Mouse (Mus musculus) gastrocnemius, postnatal 25 days (tissue): ENCODE data around the gene Tanc1. TPM values are rescaled to one million over a fixed set of nuclear protein-coding genes. Genes with fewer than 3 reads are reported as not detected.
"Not testable (repeated sequence)": the region's sequence is repeated elsewhere in the genome, so short reads cannot be mapped to it uniquely, and the experiment has no call there.

Experiments
- DNase-seq: peaks from one replicate; pipeline ENCODE4 v3.0.0; 2022
- long read RNA-seq, 2 experiments: library from polyadenylated mRNA; stranded (forward); transcript quantifications; one replicate each; pipeline ENCODE4 v2.0.0; 2021
- total RNA-seq, 2 experiments: library from RNA; stranded (reverse); gene quantifications; 1 replicate in 1 of 2; 2 replicates in 1 of 2; pipeline ENCODE4 v1.2.3; 2021

Gene Tanc1
- total RNA-seq = 1 to 10 TPM; 6.2 to 7.9 TPM
- long read RNA-seq, experiment 1, partial matches to known transcripts = 0 of 1 reads
- long read RNA-seq, experiment 1, other reads (novel, unspliced or antisense) = 1 of 1 reads
- long read RNA-seq, experiment 2, full-length matches to known transcripts = 1 of 2 reads
- long read RNA-seq, experiment 2, partial matches to known transcripts = 0 of 2 reads
- long read RNA-seq, experiment 2, other reads (novel, unspliced or antisense) = 1 of 2 reads

DNA sequence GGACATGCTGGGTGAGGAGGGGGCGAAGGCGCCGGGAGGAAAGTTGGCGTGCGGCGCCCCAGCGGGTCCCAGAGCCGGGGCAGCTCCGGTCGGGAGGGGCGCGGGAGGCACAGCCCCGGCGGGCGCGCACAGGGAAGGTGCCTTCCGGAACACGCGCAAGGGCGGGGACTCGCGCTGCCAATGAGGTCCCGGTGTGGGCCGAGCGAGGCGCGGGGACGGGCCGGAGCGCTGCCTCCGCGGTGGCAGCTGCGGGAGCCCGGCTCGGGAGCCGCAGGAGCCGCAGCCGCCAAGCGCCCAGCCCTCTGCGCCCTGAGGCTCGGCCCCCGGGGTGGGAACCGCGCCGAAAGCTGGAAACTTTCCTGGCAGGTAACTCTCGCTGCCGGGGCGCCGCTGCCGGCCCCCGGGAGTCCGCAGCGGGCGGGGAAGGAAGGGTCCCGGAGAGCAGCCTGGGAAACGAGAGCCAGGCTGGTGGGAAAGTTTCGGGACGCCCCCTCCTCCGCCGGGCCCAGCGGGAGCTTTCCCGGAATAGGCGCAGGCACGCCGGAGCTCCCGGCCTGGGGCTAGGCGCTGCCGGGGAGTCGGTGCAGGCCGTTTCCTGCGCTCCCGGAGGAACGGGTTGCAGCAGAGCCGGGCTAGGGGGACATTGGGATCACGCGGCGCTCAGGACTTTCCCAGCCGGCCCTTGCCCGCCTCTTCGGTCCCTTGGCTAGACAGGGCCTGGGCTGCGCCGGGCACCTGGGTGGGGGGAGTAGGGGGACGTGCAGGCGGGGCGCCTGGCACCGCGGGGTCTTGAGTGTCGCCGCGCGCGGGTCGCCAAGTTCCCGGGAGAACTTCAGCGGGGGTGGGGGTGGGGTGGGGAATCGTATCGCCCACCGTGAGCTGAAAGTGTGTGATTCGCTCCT lies at the start of gene Tanc1:
Gene Tanc1 (plus strand): TSS at position 212 of the 902 bp plus-strand sequence.
- peak; percentile 86 for DNase-seq

DNA sequence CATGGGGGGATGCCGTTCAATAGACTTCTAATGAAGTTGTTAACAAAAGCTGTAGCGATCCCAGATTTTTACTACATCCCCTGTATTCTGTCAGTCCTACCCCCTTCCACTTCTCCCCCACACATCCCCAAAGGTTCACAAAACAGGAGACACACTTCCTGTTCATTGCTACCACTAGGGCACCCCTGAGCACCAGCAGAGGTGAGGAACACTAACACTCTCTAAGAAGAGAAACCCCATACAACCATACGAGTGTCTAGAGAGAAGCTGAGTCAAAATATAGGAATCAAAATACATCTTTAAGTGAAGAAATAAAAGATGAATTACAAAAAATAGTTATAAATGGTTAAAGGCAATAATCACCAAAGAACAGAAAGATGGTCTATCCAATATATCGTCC lies 49.6 kb upstream of the Tanc1 start:
- no peak for DNase-seq

DNA sequence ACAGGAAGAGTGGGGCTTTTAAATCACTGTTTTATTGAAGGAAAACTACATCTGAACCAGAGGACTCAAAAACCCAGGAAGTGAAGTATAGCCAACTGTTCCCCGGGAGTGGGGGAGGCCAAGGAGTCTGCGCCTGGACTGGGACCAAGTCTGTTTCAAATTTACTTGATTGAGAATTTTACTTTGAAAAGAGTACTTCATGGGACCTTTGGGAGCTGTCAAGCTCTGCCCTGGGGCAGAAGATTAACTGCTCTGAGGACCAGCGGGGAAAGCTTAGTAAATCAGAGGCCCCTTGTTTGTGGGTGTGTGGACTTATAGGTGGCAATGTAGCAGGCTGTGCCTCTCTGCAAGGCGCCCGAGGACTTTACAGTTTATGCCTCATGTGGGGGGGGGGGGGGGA lies 49.1 kb upstream of the Tanc1 start:
- DNase-seq = no peak

DNA sequence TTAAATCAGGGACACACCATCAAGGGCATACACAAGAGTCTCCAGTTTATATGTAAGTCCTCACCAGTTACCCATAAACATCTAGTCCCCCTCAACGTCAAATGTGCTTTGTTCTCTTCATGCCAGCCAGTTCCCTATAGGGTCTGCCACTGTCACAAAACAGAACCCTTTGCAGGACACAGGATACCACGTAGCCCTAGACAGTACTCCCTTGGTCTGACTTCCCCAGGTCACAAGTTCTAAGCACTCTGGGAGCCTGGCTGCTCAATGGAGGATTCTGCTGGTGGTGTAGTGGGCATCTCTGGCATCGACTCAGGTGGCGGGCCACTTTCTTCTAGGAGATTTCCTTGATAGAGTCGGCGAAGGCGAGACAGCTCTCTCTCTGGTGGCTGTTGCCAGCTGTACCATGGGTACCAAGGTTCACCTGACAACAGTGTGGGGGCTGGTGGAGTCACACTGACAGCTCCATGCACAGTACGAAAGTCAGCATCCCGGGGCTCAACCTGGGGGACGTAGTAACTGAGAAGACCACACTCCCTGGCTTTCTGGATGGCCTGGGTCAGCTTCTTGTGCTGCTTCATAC lies 47.7 kb upstream of the Tanc1 start:
- DNase-seq = not testable (repeated sequence)

DNA sequence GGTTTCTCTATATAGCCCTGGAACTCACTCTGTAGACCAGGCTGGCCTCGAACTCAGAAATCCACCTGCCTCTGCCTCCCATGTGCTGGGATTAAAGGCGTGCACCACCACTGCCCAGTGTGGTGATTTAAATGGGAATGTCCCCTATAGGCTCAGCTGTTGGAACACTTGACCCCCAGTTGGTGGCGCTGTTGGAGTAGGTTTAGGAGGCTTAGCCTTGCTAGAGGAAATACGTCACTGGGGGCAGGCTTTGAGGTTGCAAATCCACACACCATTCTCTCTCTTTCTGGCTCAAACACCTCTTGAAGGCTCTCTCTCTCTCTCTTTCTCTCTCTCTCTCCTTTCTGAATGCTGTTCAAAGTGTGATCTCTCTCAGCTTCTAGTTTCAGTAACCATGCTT lies 46.9 kb upstream of the Tanc1 start:
- no peak for DNase-seq

DNA sequence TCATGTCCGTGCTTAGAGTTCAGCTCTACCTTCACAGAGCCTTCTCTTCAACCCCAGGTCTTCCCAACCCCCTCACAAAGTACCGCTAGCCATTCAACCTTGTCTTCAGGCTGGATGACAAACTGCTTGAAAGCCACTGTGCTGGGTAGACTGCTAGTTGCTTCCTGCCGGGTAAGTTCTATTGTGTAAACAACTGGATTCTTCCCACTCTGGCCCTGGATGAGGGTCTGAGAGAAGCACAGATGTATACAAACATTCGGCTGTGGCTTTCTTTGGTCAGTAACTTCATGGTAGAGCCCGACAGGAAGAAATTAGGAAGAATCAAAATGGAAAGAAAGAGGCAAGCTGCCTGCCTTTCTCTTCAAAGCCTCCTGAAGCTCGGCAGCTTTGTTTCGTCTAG lies 30.9 kb upstream of the Tanc1 start:
- DNase-seq = no peak

DNA sequence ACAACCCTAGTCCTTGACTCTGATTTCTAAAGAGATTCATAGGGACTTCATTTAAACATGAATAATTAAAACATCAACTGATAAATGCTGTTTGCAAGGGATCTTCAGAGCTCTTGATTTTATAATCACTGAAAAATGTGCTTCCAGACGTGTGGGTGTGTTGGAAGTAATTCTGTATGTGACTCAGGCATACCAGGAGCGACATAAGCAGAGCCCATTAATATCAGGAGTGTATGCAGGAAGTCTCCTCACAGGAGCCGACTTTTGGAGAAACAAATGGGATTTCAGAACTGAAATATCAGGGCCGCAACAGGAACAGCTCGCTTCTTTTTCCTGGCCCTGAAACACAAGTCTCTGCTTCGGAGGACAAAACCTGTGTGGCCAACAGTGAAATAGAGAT lies 27.9 kb upstream of the Tanc1 start:
- no peak for DNase-seq

DNA sequence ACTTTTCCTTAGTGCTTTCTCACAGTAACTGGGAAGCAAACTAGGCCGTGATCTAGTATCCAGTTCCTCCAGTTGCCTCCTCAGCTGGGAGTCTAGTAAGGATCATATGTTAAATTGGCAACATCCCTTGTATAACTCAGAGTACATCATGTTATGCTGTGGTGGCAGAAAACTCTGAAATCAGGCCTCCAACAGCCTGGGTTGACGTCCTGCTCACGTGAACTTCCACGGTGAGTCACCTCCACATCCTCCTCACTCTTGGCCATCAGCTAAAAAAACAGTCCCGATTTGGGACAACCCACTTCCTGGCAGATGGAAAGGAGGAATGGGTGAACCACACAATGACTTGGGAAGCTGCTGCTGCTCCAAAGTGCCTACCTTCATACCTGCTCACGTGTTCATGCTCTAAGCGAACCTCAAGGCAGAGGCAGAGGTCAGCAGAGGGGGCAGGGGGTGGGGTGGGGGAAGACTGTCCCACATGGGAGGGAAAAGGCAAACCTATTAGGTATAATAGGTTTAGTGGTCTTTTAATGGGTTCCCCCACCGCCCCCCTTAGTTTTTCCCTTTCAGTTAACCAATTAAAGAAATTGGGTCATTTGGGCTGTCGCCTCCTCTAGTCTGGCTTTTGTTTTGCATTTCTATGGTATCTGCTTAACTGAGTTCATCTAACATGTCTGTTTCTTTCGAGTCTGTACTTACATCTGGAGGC lies 24.3 kb upstream of the Tanc1 start:
- DNase-seq = no peak

DNA sequence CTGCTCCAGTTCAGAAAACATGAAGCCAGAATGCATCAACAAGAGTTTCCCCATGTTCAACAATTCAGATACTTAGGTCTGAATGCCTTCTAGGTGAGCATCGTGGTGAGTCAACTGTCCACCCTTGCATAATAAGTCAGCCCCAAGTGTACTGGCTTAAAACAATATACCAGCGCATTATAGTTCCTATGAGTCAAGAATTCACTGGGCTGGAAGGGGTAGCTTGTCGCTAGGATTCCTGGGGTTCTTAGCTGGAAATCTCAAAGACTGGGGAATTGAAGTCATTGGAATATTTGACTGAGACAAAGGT lies 23.8 kb upstream of the Tanc1 start:
- DNase-seq = no peak

DNA sequence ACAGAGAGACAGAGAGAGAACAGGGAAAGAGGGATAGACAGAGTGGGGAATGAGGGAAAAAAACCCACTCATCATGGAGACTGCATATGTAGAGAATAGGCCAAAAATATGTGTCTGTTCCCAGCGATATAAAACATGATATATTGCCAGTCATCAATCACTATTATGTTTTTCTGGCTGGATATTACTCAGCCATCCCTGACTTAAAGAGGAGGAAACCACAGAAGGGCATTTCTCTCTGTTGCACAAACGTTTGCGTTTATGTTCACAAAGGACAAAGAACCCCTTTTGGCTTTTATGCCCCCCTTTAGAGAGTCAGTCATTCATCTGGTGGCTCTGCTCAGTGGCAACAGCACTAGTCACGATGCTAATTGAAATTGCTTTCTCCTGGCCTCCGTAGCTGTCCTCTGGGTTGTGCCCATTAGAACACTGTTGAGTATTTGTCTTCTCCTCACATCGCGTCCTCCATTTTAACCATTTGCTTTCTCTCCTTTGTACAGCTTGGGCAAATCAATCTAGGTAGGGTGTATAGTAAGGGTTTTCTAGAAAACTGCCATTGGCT lies 18.4 kb upstream of the Tanc1 start:
- DNase-seq = no peak

DNA sequence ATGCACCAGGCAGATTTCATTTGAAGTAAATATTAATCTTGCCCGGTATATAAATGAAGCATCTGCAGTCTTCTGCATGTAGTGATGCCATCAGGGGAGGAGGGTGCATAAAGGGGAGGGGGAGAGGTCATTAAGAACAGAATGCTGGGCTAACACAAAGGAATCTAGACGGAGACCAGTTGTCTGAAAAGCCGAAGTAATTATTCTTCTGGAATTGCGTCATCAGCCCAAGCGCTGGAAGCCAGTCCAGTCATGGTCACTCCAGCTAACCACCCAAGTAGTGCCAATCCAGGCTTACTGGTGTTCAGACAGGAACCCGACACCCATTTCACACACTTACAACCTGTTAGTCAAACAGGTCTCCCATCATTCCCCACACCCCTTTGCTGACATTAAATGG lies 17.7 kb upstream of the Tanc1 start:
- no peak for DNase-seq

DNA sequence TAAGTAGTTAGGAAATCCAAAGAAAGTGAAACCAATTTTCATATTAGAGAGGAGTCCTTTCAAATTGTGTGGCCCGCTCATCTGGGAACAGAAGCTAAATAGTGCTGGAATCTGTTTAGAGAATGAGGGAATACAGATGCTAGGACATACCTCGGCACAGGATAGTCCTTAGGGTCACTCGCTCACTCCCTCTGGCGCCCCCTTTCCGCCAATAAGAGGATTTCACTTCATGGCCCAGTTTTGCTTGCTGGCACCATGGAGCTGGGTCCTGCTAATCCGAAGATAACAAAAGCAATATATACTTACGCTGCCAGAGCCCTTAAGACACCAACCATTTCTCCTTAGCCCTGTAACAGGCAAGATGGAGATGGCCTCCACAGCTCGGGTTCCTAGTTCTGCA lies 15.3 kb upstream of the Tanc1 start:
- no peak for DNase-seq

DNA sequence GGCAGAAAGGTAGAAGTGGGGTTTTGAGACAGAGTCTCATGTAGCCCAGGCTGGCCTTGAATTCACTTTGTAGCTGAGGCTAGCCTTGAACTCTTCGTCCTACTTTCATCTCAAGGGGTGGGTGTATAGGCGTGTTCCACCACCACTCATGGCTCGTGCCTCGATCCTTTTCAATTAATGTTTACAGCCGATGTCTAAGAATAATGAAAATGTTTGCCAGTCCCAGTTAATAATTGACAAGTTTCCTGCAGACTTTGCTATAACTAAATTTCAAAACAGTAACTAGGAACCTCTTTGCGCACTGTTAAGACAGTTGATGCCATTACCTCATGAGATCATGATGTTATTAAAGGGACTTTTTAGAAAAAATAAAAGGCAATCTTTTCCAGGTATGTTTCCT lies 13.6 kb upstream of the Tanc1 start:
- no peak for DNase-seq

DNA sequence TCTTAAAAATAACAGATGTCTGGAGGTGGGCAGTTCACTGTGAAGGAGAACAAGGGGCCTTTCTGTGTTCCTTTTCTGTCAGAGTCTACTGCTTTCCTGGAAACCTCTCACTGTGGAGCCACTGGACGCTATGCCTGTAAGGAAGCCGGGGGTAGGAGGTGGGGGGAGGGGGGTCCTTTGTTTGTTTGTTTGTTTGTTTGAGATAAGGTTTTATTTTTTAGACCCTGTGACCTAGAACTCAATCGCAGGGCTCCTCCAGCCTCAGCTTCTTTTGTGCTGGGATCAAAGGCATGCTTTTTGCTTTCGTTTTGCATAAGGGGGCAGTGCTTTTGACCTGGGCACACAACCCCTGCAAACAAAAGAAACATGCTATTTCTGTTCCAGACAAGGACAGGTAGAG lies 12.9 kb upstream of the Tanc1 start:
- DNase-seq = no peak

DNA sequence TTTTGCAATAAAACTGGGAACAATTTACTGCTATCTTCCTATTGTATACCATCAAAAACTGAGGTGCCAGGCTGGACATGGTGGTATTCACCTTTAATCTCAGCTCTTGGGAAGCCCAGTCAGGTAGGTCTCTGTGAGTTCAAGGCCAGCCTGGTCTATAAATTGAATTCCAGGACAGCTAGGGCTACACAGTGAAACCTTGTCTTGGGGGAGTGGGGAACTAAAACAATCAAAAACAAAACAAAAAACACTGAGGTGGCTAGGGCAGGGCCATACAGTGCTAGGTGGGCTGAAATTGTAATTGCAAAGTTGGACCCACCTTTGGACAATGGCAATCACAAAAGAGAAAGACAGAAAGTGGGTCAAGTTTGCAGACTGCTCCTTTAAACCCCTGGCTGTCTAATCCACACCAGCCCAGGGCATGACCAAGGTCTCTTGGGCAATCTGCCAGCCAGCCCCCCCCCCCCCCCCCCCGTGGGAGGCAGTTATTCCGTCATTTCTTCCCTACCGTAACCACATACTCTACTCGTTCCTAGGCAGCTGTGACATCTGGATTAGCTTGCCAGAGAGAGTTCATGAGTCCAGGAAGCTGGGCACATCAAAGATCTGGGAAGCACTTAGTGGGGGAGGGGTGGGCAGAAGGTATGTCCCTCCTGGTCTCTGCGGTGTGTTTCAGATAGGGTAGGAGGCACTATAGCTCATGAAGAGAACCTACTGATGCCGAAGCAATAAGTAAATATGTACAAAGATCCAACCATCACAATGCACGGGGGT lies 12.3 kb upstream of the Tanc1 start:
- DNase-seq = no peak

DNA sequence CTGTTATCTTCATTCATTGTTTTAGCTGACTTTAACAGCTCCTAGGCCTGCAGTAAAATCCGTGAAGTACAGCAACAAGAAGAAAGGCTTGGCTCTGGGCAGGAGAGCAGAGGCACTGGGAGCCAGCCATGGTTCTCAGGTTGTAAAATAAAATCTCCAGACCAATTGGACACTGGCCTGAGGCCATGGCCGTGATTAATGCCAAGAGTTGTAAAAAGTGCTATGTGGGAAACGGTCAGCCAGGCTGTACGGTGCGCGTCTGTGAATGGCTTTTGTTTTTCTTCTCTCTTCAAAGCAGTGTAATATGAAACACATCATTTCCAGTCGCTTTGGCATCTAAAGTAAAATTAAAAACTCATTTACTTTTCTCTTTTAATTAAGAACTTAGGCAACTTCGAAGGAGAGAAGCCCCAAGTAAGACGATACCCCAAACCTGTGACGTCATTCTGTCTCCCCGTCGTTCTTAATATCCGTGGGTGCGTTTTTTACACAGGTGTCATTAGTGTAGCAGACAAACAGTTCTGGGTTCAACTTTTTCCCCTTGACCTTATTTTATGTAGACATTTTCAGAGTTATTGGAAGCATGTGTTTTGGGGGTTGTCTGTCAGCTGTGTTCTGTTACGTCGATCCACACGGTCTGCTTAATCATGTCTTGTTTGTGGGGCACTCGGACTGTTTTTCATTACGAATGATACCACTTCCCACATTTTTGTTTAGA lies 11.6 kb upstream of the Tanc1 start:
- peak; percentile 76 for DNase-seq

DNA sequence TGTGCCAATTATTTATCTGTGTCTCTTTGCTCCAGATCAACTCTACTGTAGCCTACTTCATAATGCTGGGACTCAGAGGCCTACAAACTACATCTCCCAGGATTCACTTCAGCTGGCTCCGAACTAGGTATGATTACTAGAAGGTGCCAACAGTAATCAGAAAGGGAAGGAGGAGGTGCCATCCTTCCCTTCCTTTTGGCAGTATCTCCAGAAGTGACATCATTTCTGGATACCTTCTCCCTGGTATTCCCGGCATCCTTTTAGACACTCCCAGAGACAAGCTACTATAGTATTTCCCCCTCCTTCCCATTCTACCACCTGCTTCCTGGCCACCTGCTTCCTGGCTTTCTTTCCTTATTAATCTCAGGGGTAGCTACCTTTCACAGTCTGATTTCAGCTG lies 10.9 kb upstream of the Tanc1 start:
- DNase-seq = no peak

DNA sequence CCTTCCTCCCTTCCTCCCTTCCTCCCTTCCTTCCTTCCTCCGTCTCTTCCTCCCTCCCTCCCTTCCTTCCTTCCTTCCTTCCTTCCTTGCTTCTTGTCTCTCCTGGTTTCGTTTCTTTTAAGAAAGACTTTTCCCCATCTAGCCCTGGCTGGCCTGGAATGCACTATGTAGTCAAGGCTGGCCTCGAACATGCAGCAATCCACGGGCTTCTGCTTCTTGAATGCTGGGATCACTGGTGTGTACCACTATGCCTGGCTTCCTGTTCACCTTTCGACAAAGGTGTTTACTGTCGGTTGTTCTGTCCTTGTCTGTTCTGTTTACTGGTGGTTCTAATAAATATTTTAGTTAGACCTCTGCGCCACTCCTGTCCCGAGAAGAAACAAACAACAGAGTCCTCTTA lies 10.4 kb upstream of the Tanc1 start:
- no peak for DNase-seq

DNA sequence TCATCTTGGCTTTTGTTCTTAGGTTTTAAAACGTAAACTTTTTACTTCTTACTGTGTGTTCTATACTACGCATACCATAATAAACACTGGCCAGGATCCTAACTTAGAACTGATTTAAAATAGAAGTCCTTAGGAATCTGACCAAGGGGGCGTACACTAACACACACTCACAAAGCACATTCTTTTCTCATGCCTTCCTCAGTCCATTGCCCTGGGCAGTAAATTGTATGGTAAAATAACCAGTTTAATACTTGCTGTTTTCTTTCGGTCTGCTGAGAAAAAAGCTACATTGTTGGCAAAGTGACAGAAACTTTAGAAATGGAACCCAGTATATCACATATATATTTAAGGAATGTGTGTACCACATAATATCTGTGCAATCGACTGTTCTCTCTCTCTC lies 2.9 kb upstream of the Tanc1 start:
- DNase-seq = no peak

DNA sequence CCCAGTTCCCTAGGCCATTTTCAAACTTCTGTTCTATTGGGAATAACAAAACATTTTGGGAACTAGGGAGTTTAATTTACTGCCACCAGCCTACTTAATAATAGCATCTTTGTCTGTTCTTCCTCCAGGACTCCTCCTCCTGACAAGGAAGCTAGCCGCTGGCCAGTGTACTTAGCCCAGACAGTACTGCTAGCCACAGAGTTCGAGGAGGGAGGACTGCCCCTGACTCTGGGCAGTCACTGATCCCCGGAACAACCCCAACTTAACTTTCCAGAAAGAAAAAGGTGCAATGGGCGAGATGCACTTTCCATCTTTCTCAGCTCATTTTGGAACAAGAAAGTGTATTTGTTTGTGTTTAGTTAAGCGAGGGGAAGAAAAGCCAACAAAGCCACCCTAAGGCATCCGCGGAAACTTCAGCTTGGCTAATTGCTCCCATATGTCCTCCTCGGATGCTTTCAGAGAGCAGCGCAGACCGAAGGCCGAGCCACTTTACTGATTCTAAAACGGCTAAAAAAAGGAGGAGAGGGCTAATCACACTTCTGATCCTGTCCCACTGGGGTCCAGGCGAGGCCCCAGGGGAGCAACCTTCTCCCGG lies 529 bp upstream of the Tanc1 start:
- no peak for DNase-seq
